Mouse (Mus musculus) lung, embryonic 14.5 days (tissue): ENCODE measurements at regions not wholly inside any gene's neighbourhood (a gene's known extent, or its start where the extent isn't known, plus 50 kb on each side); places are given as distances from the start of the nearest gene placed in this dataset.

Experiments used
- ATAC-seq: fragments of 200-750 bp; cut with Nextera tagmentation; 2 replicates; pipeline ENCODE4 v1.8.0; 2017; ENCODE audit warnings: mild to moderate bottlenecking, moderate TSS enrichment, moderate library complexity; ENCODE audit not compliant: insufficient read depth
- DNase-seq: peaks from one replicate; pipeline ENCODE4 v3.0.0-alpha.2; 2015
- H3K27ac ChIP-seq: fragments of 300-500 bp; sonication (generic); 2 replicates; pipeline ENCODE4 v1.5.1; 2014; ENCODE audit warnings: low read depth, mild to moderate bottlenecking, moderate library complexity
- H3K27me3 ChIP-seq: fragments of 300-500 bp; sonication (generic); 2 replicates; pipeline ENCODE4 v1.6.1; 2014; ENCODE audit warnings: low read length, control low read depth; ENCODE audit not compliant: insufficient read depth
- H3K36me3 ChIP-seq: fragments of 300-500 bp; sonication (generic); 2 replicates; pipeline ENCODE4 v1.6.1; 2014; ENCODE audit warnings: control low read depth; ENCODE audit not compliant: insufficient read depth
- H3K4me1 ChIP-seq: fragments of 300-500 bp; sonication (generic); 2 replicates; pipeline ENCODE4 v1.6.1; 2014; ENCODE audit warnings: antibody characterized with exemption, control low read depth; ENCODE audit not compliant: insufficient read depth
- H3K4me2 ChIP-seq: fragments of 300-500 bp; sonication (generic); 2 replicates; pipeline ENCODE4 v1.6.1; 2014; ENCODE audit warnings: mild to moderate bottlenecking
- H3K4me3 ChIP-seq: fragments of 300-500 bp; sonication (generic); 2 replicates; pipeline ENCODE4 v1.5.1; 2014; ENCODE audit warnings: low read depth, low read length
- H3K9ac ChIP-seq: fragments of 300-500 bp; sonication (generic); 2 replicates; pipeline ENCODE4 v1.6.1; 2014
- H3K9me3 ChIP-seq: fragments of 300-500 bp; sonication (generic); 2 replicates; pipeline ENCODE4 v1.6.1; 2016; ENCODE audit warnings: low read depth, low read length, control low read depth
- CTCF ChIP-seq: IDR thresholded peaks from 2 replicates; pipeline ENCODE4 v1.5.1; 2016; ENCODE audit warnings: antibody characterized with exemption, low read depth
- WGBS: fragments of 180-500 bp; shearing (Covaris S2); extraction: QIAGEN DNeasy Blood & Tissue Kit; methylation state at CpG from one replicate; pipeline ENCODE4 v1.1.7; 2014; 5-methylcytosine and 5-hydroxymethylcytosine counted together

DNA sequence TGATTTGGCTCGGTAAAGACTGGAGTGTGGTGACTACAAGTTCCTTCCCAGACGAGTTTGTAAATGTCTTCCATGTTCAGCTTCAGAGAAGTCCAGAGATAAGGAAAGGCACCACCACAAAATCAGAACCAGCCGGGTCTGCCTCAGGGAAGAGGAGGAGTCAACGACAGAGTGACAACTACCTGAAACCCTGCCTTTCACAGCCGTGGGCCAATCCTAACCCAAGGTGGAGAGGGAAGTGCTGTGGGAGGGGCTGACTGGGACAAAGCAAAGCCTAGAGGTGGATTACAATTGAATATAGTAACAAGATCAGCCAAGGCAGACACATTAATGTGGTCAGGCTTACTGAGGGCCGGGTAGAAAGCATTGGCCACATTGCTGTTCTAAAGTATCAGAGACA lies 174.9 kb upstream of the Prep start:
- no peaks in the 10 kb centered on the region for H3K9me3 ChIP-seq
- no peak for ATAC-seq
- DNase-seq: no peak

DNA sequence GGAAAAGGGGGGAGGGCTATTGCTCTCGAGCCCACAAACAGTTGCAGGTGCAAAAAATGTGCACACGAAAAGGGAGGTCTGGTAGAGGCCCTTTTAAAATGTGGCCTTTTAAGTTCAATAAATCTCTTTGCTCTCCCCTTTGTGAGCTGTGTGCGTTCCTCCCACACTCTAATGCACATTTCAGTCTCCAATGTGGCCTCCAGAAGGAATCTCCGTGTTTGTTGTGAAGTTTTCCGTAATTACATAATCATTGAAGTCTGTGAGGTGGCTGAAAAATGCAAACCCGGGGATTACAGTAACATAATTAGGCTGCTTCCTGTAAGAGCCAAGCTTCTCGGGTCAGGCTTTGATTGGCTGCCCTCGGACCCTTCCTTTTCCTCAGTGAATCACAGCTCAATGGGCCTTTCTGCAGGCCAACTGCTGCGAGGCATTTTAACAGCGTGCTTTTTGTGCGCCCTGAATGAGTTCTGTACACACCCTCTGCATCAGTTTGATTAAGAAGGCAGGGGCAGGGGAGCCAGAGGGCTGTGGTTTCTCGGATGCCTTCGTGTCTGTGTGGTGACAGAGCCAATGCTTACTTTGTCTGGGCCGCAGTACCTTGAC lies 179.8 kb upstream of the Prep start:
- Histone ChIP-seq H3K36me3 (no peaks in the 10 kb centered on the region), H3K9me3 (no peaks in the 10 kb centered on the region), H3K27me3 (no peaks in the 10 kb centered on the region), H3K9ac (no peak overlapping the region), H3K4me1 (0 out of 2 replicates have a peak, but pooled peaks cover 5% of the 10 kb centered on the region), H3K27ac (no peak overlapping the region), H3K4me2 (no peak overlapping the region), H3K4me3 (no peak overlapping the region)
- 45% methylated on average over 14 of the region's 14 CpGs for WGBS
- DNase-seq (peak; percentile 37), ATAC-seq (no peak)
- no peak for TF ChIP-seq CTCF

More for the DNA sequence above, 174.9 kb upstream of the Prep start:
- Histone ChIP-seq H3K36me3 (no peaks in the 10 kb centered on the region), H3K4me3 (no peak overlapping the region), H3K27me3 (no peaks in the 10 kb centered on the region), H3K4me2 (no peak overlapping the region), H3K4me1 (0 out of 2 replicates have a peak, but pooled peaks cover 4% of the 10 kb centered on the region), H3K27ac (no peak overlapping the region), H3K9ac (no peak overlapping the region)
- WGBS: 44% methylated on average over 6 of the region's 6 CpGs
- no peak for TF ChIP-seq CTCF

DNA sequence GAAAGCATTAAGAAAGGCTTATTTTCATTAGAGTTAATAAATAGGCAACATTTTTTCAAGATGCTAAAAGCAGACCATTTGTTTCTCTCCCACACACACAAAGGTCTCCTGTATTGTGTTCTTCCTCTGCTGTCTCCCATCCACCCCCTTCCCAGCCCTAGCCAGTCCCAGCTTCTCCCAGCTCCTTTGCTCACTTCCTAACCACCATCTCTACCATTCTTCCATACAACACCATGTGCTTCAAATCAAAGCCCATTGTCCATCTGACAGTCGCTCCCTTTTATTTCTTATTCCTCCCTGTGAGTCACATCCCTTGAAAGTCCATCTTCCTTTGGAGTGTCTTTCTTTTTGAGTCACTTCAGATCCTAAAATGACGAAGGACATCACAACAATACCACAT lies 185.0 kb upstream of the Prep start:
- WGBS: 84% methylated on average over 2 of the region's 2 CpGs
- H3K4me1 ChIP-seq: no peaks in the 10 kb centered on the region
- H3K36me3 ChIP-seq: no peaks in the 10 kb centered on the region
- ATAC-seq (no peak), DNase-seq (no peak)
- H3K4me2 ChIP-seq: no peak overlapping the region
- H3K9me3 ChIP-seq: no peaks in the 10 kb centered on the region
- no peak overlapping the region for H3K9ac ChIP-seq
- H3K27ac ChIP-seq: no peak overlapping the region
- H3K27me3 ChIP-seq: no peaks in the 10 kb centered on the region
- no peak overlapping the region for H3K4me3 ChIP-seq
- no peak for TF ChIP-seq CTCF

DNA sequence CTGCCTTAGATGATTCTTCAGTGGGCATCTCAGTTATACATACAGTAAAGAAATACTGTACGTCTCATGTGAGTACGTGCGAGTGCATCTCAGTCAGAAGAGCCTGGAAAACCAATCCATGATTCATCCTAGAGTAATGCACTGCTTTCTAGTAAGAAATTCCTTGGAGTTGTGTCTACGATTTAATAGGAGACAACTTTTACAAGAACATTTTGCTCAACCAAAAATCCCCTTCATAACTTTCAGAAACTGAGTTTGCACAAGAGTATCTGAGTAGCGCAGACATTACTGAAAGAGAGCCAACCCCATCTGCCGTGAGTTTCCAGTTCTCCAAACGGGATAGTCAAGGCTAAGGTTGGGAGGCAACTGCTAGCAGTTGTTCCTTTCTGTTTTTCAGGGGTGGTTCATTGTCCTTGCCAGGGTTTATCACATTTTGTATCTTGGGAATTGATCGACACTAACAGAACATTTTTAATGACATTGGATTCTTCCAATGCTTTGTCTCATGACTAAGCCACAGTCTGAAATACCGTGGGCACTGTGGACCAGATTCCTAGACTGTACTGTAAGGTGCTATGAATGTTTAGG lies 189.8 kb upstream of the Prep start:
- TF ChIP-seq CTCF: no peak
- no peak overlapping the region for H3K9ac ChIP-seq
- no peak overlapping the region for H3K4me2 ChIP-seq
- no peaks in the 10 kb centered on the region for H3K27me3 ChIP-seq
- no peaks in the 10 kb centered on the region for H3K9me3 ChIP-seq
- WGBS: 87% methylated on average over 9 of the region's 9 CpGs
- DNase-seq: no peak
- H3K36me3 ChIP-seq: no peaks in the 10 kb centered on the region
- H3K27ac ChIP-seq: no peak overlapping the region
- H3K4me3 ChIP-seq: no peak overlapping the region
- ATAC-seq: no peak
- H3K4me1 ChIP-seq: no peaks in the 10 kb centered on the region

DNA sequence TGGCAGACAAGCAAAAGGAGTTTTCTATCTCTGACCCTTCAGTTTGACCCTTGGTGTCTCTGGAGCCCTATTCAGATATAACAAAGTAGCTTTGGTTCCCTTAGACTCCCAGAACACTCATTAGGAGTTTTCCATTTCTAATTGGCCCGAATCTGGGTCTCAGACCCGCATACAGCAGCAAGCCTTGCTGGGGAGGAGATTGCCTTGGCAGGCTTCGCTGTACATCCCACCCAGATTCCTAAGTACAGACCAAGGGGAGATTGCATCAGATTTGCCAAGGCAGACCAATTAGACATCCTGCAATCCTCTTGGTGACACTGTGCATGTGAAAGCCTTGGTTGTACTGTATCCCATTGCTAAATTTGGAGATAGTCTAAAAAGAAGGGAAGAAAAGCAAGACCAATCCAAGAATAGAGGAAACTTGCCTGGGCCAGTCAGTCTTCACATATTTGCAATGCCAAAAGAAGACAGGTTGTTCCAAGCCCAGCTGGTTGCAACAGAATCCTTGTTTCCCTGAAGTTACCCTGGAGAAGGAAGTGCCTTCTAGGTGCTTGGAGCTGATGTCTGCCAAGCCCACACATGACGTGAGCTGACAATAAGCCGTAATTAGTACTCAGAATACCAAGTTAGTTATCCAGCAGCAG lies 193.2 kb upstream of the Prep start:
- Histone ChIP-seq H3K4me3 (no peak overlapping the region), H3K9ac (no peak overlapping the region), H3K4me2 (no peak overlapping the region), H3K27ac (no peak overlapping the region), H3K9me3 (no peaks in the 10 kb centered on the region), H3K36me3 (no peaks in the 10 kb centered on the region), H3K4me1 (no peaks in the 10 kb centered on the region), H3K27me3 (no peaks in the 10 kb centered on the region)
- no peak for TF ChIP-seq CTCF
- 86% methylated on average over 5 of the region's 5 CpGs for WGBS
- DNase-seq (no peak), ATAC-seq (no peak)

DNA sequence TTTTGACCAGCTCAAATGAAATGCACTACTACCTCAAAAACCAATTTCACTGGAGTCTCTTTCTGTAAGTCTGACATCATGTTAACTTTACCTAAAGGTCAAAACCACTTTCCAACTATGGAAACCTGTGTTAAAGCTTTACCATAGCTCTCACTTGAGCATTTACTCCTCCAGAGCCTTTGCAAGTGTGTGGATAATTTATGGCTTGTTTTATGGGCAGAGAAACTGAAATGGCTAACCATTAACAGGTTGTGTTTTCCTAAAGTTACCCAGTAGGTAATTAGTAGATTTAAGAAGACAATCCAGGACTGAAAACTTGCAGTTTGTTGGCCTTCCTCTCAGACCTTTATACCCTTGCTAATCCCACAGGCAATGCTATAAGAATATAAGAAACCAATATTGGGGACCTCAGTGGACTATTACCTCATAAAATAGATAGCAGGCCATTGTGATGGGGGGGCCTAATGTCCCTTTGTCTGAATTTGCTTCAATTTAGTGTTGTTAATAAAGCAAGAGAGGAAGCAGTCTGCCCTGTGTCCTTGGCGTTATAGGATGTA lies 202.7 kb upstream of the Prep start:
- DNase-seq (no peak), ATAC-seq (no peak)
- no peaks in the 10 kb centered on the region for H3K27me3 ChIP-seq
- no peaks in the 10 kb centered on the region; the same call in 1 of the 2 replicates for H3K9me3 ChIP-seq
- TF ChIP-seq CTCF: no peak
- WGBS: 92% methylated on average over 1 of the region's 1 CpGs
- H3K4me3 ChIP-seq: no peak overlapping the region
- peaks cover 9% of the 10 kb centered on the region for H3K4me1 ChIP-seq
- no peak overlapping the region for H3K27ac ChIP-seq
- no peak overlapping the region for H3K9ac ChIP-seq
- no peak overlapping the region for H3K4me2 ChIP-seq
- no peaks in the 10 kb centered on the region for H3K36me3 ChIP-seq

DNA sequence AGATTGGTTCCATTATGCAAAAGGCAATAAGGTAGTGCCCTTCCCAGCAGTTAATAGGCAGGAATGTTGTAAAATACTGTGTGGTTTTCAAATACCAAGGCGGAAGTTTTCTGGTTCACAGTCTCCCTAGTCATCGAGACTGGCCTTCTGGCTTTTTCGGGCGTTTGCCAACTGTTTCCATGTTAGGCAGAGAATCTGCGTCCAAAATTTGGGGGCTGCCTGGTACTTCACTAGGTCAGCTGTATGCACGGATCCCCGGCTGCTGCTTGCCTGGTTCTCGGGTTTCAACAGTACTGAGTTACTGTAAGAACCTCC lies 204.7 kb upstream of the Prep start:
- peaks cover 9% of the 10 kb centered on the region for H3K4me1 ChIP-seq
- peak overlapping the region; percentile 65 for H3K27ac ChIP-seq
- no peak for ATAC-seq
- 61% methylated on average over 8 of the region's 8 CpGs for WGBS
- no peaks in the 10 kb centered on the region for H3K27me3 ChIP-seq
- no peaks in the 10 kb centered on the region for H3K36me3 ChIP-seq
- no peak overlapping the region for H3K9ac ChIP-seq
- H3K4me3 ChIP-seq: no peak overlapping the region
- H3K4me2 ChIP-seq: no peak overlapping the region
- no peak for TF ChIP-seq CTCF
- H3K9me3 ChIP-seq: no peaks in the 10 kb centered on the region
- DNase-seq: peak; percentile 17
